Mouse (Mus musculus) lung, postnatal 10 days (tissue): ENCODE results near the gene Gm49388.
"Not testable (repeated sequence)": the region's sequence is repeated elsewhere in the genome, so short reads cannot be mapped to it uniquely, and the experiment has no call there.

Experiments
- DNase-seq: peaks from one replicate; pipeline ENCODE4 v3.0.0; 2021

Gene Gm49388

DNA sequence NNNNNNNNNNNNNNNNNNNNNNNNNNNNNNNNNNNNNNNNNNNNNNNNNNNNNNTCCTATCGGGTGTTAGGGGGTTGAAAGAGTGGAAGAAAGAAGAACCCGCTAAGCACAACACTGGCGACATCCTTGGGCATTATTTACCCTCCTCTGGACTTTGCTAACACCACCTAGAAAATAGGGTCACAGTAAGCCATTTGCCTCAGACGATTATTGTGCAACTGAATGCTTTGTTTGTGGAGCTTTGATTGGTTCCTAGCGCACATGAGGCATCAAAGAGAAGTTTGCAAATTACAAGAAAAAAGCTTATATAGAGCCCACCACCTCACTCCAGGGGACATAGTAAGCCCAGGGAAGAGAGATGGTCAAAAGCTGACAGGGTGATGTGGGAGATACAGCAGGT, 23.4 kb downstream of the Gm49388 start:
- no peak for DNase-seq

DNA sequence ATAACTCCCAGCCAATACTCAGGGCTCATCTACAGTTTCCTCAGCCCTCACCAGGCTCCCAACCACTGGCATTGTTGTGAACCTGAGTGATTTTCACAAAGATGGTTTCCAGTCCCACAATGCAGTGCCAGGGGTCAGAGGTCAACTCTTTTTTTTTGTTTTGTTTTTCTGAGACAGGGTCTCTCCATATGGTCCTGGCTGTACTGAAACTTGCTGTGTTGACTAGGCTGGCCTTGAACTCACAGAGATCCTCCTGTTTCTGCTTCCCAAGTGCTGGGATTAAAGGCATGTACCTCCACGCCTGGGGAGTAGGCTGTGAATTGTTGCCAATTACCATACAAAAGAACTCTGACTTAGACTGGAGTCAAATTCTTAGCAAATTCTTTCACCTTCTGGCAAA, 24.4 kb downstream of the Gm49388 start:
- DNase-seq = no peak

DNA sequence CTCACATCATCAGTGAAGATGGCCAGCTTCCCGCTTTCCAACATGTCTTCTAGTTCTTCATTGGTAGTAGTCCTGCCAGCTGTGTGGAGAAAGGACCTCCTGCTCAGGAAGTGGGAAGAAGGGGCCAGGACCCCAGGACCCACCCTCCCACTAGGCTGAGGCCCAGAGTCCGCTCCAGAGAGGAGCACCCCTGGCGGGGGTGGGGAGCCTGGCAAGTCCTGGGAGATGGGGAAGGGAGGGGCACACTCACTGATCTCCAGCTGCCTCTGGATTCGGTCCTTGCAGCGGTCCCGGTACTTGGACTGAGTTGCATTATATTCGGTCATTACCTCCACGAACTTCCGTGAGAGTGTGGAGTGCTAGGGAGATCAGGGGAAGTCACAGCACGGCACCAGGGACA, 25.2 kb downstream of the Gm49388 start:
- DNase-seq = no peak

DNA sequence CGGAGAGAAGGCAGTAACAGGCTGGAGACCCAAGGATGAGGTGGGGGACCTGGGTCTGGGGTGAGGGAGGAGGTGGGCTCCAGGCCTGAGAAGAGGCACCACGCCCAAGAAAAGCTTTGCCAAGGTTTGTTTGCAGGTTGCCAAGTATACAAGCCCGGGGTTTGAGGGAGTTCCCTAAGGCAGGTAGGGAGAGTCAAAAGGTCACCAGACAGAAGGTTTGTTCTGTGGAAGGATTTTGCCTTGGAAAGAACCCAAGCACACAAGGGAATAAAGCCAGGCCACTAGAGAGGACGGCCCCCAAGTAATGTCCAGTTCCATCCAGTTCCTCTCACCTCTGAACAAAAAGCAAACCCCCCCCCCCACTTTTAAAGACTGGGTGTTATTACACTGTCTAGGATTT, 25.8 kb downstream of the Gm49388 start:
- no peak for DNase-seq

DNA sequence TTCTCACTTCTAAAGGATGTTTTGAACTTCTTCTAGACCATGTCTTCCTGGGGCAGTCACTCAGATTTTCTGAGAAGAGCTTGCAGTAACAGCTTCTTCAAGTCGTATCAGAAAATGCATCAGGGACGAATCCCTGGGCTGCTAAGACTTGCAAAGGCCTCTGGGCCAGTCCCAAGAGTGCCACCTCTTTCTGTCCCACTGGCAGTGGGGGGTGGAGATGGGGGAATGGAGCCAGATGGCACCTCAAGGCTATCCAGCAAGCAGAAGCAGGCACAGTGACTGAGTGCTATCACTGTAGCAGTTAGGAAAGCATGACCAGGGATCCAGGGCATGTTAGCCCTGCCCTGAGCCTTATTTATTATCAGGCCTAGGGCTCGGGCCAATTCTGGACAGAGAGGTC, 26.9 kb downstream of the Gm49388 start:
- DNase-seq = no peak

DNA sequence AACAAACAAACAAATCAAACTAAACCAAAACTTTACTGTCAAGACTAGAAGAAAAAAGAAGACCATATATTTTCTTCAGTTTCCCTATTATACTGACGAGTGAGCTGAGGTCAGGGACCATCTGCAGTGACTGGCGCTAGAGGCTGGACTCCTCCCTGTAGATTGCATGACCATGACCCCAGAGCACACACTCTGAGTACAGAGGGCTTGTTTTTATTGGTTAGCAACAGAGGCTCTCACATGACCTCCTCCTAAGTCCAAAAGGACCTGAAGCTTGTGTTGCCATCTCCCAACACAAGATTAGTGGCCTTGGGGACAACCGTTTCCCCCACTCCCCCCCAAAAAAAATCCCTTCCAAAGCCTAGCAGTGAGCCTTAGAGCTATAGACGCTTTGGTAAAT, 28.4 kb downstream of the Gm49388 start:
- DNase-seq = no peak

DNA sequence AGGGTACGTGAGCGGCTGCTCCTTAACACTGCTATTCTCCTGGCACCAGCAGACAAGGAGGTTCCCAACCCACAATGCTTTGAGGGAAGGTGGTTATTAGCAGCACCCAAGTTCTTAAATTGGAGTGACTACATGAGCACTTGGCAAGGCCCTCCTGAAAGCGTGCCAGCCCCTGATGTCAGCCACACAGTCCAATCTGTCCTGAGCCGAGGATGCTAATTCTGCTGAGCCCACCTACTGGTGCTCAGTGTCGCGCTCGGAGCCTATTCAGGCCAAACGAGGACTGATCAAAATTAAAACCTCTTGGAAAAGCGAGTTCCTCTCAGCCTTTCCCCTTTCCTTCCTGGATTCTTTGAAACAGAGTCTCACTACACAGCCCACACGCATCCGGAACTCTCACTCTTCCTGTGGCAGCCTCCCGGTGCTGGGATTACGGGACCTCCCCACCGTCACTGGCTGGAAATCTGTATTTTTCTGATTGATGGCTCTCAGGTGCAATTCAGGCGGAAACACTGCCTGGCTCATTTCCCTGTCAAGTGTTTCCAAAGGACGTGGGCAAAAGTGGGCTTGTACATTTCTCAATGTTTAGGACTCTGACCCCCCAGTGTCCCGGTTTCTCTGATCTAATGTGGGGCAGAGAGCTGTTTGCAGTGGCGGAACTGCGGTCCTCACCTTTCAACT, 29.0 kb downstream of the Gm49388 start:
- peak; percentile 55 for DNase-seq

DNA sequence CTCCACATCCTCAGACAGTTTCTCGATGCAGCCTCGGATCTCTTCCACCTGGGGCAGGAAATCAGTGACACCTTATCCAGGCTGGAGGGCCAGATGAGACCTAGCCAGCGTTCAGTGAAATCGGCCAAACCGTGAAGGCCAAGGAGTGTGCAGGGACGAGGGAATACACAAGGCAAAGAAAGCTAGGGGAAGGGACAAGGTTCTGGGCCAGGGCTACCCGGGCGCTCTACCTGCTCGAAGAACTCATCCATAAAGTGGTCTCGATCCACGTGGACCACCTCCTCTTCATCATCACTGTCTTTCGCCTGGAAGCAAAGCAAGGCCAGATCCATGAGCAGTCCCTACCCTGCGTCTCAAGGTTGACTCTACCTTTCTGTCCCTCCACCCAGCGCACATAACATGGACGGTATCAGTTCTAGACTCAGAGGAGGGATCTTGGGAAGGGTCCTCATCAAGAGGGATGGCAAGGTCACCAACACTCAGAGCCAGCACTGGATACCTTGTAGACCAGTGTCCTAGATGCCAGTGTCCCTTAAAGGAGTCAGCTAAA, 29.8 kb downstream of the Gm49388 start:
- no peak for DNase-seq

DNA sequence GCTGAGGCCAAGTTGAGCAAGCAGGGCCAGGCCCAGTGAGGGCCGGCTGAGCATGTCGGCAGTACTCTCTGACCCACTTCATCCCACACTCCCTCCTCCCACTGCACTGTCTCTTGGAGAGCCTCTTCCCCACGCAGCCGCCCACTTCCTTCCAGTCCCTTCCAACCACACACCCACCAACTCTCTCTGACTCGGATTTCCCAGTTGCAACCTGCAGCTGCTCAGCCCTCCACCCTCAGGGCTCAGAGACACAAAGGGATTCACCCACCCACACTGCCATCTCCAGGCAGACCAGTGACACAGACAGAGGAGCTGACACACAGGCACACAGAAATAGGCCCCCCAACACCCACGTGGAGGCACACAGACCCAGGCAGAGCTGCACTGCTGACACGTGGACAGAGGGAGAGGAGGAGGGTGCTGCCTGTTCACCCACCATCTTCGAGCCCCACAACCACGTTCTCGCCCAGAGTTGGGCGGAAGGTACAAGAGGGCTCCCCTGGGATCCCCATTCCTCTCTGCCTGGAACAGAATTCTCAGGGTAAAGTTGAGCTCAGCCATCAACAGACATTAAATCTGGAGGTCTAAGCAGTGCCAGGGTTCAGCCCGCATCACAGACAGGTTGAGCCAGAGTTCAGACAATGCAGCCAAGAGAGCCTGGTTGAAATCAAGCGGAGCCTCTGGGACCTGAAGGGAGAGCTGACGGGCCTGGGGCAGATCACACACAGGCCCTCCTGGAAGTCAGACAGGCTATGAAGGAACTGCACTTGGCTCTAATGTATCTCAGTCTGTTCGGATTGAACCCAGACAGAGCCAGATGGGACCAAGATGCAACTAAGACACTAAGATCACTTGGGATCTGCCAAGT, 30.8 kb downstream of the Gm49388 start:
- peak; percentile 75 for DNase-seq

DNA sequence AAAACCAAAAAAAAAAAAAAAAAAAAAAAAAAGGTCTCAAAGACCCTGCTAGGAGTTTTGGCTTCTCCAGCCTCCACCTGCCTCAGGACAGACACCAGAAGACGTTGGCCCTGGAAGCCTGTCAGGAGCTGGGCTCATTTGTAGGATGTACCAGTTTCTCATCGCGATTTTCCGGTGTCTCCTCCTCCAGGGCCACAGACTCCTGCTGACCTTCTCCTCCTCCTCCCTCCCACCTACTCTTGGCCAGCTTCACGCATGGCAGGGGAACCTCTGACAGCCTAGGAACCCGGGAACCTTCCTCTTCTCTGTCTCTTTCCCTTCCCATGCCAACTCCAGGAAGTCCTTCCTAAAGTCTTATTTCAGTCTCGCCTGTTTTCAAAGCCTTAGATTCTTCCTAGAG, 31.6 kb downstream of the Gm49388 start:
- no peak for DNase-seq

DNA sequence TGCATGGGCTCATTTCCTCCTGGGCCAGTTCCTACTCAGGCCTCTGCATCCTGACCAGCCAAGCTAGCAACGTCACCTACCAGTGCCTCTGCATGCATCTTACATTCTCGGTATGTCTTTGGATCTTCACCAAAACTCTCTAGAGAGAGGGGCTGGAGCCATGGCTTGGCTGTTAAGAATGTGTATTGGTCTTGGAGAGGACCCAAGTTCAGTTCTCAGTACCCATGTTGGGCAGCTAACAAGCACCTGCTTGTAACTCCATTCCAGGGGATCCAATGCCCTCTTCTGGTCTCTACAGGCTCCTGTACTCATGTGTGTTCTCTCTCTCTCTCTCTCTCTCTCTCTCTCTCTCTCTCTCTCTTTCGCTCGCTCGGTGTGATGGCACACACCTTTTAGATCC, 32.4 kb downstream of the Gm49388 start:
- no peak for DNase-seq

DNA sequence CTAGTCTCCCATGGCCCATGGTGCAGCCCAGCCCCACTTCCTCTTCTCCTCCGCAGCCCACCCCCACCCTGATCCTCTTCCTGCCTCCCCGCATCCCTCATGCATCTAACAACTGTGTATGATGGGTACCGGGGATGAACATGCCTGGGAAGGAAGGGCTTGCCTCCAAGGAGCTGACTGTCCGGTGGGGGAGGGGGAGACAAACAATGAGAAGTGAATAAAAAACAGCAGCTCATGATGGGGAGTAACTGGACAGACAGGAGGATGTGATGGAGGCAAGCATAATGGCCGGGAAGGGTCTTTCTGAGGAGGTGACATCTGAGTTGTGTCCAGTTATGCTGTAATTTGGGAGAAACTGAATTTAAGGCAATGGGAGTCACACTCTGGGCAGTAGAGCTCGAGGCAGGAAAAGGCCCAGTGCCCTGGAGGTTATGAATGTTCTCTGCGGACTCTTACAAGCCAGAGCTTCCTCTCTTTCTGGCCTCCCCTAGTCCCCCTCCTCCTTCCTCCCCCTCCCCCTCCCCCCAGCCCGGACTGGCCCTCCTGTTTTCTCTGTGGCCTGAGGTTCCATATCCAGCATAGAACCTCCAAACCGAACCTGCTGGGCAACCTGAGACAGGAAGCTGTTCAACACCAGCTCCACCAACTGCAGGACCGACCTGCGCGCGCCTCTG, 35.6 kb downstream of the Gm49388 start:
- DNase-seq = peak; percentile 31

DNA sequence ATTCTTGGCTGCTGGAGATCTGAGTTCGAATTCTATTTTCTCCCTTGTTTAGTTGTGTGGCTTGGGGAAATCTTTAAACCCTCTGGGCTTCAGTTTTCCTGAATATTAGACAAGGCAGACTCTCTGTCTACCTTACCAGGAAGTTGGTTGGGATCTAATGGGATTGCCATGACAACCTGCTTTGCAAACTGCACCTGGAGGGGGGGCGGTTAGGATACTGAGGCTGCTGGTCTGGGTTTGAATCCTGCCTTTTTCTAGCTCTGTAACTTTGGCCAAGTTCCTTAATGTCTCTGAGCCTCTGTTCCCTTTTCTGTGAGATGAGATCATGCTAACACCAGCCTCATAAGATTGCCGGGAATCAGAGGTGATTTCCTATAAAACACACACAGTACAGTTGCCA, 37.1 kb downstream of the Gm49388 start:
- DNase-seq = no peak

DNA sequence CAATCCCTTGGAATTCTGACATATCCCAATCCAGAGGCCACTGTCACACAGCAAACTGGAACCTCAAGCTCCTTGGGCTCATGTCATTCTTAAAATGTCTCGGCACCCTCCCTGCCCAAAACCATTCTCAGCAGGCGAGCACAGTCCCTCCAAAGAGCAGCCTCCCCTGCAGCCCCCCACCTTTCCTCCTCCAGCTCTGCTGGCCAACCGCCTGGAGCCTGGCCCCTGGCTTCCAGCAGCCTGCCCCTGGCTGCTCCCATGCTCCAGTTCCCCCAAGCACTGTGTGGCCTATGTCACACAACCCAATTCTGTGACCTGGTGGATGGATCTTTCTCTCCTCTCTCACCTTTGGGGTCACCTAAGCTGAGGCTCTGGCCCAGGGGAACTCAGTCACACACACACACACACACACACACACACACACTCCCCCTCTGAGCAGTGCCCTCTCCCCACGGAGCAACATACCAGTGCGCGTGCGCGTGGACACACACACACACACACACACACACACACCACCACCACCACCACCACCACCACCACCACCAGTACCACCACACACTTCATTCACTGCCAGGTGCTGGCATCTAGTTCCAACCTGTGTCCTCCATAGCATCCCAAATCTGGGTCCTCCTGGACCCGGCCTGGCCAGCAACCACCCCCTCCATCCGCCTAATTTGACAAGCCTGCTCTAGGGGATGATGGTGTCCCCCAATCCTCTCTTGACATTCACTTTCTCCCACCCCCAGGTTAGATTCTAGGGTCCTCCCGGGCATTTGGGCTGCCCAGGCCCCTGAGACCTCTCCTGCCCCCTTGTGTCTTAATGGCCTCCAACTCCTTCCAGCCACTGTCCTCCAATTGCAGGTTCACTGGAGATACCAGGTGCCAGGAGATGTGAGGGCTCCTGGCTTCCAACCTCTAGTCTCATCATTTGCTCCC, 38.1 kb downstream of the Gm49388 start:
- DNase-seq = no peak

DNA sequence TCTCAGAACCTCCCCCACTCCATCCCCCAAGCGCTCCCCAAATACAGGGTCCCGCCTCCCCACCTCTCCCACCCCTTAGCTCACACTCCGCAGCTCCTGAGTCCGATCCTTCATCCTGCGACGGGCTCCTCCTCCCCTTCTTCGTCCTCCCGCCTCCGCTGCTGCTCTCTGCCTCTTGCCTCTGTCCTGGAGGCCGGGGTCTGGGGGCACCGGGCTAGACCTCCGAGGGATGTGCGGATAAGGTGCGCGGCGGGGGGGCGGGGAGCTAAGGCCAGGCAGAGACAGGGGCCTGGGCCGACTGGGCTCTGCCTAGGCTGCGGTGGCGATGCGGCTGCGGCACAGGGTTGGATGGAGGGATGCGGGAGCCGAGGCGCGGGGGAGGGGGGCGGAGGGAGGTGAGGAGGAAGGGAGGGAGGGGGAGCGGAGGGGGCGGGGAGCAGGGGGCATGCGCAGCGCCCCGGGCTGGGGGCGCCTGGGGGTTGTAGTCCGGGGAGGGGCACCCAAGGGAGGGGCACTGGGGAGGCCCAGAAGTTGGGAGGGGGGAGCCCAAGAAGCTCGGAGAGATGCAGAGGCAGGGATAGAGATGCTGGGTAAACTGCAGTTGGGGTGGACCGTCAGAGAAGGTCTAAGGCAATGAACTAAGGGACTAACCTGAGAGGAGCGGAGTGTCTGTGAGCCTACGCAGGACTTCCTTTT, 38.9 kb downstream of the Gm49388 start, which contains the start of the genes Stx4a and Stx1b:
Gene Stx4a, plus strand, starts transcription at position 119 of the 696 bp plus-strand sequence.
Gene Stx1b, minus strand, starts transcription at position 374 of the 696 bp plus-strand sequence.
- DNase-seq = peak; percentile 35

DNA sequence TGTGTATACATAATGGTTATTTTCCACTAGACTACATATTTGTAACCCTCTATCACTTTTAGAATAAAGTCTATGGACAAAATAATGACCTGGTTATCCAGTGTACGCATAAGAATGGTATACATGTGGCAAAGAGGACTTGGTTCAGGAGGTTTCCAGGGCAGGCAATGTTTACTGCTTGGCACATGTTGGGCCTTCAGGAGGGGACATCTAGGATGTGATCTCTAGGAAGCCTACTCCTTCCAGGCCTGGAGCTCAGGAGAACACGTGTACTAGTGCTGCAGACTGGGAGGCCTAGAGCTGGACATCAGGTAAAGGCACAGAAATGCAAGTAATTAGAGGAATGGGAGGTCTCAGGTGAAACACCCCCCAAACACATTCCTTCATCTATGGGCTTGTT, 50.1 kb downstream of the Gm49388 start:
- DNase-seq = no peak

DNA sequence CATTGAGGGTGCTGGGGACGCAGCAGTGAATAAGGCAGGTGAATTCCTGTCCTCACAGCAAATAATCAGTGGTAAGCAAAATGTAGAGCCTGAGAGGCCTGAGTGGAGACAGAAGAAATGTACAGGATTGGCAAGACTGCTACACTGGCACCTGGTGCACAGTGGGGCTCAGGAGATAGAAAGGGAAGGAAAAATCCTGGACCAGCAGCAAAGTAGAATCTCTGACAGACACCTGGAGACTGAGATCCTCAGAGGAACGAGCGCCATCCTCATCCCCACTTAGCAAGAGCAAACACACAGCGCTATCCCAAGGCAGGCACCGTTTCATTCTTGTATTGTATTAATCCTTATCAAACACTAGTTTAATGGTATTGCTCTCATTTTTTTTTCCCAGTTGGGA, 52.1 kb downstream of the Gm49388 start:
- no peak for DNase-seq

DNA sequence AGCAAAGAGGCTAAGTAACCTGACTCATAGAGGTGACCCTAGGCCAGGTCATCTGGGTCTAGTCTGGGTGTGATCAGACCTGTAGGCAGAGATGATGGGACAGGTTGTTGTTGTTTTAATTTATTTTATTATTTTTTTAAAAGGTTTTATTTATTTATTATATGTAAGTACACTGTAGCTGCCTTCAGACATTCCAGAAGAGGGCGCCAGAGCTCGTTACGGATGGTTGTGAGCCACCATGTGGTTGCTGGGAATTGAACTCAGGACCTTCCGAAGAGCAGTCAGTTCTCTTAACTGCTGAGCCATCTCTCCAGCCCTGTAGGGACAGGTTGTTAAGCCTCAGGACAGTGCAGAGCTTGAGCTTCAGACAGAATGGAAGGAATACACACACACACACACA, 52.5 kb downstream of the Gm49388 start:
- not testable (repeated sequence) for DNase-seq

DNA sequence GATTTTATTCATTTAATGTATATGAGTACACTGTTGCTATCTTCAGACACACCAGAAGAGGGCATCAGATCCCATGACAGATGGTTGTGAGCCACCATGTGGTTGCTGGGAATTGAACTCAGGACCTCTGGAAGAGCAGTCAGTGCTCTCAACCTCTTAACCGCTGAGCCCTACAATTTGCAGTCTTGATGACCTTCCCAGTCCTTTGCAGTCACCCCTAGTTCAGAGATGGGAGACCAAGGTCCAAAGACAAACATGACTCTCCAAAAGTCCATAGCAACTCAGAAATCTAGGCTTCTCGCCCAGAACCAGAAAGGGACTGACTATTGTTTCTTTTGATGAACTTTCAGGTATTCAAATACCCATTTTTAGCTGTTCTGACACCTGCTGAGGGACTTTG, 54.6 kb downstream of the Gm49388 start:
- not testable (repeated sequence) for DNase-seq

DNA sequence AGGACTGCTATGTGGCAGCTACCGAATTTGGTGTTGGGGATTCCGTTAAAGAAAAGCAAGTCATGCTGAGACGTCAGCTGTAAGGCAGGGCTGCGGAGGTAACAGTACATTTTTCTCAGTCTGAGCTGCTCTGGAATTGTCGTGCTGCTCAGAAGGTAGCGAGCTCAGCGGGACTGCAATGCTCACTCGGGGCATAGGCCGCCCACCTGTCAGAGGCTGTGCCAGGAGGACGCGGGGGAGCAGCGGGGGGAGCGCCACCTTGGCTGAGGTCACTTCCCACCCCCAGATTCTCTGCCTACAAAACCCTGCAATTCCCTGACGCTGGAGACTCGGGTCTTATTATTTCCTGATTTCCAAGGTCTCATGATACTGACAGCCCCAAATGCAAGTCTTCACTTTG, 55.5 kb downstream of the Gm49388 start:
- peak; percentile 66 for DNase-seq

DNA sequence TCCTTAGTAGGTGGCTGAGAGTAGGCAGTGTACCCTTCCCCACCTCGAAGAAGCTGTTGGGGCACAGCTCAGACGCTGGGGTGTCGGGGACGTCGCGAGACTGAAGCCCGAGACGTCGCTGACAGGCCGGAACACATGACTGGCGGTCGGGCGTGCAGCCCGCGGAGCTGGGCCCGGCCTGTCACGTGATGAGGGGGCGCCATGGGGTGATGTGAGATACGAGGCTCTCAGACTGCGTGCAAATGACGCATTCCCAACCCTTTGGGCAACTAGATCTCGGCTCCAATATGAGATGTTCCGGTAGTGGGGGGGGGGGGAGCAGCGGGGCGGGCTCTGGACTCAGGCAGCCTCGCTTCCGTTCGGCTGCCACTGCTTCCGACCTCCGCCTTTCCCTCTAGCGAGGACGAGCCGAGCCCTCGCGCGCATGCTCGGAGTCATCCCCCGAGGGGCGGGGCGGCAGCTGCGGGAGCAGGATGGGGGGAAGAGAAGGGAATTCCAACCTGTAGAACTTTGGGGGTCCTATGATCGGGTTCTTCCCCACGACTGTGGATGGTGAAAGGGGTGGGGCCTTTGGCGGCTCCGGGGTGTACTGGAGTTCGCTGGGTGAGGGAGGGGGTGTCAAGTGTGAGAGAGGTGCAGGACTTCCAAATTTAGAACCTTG, 56.1 kb downstream of the Gm49388 start:
- DNase-seq = peak; percentile 97
